Mouse (Mus musculus) cortical plate, adult 2 months (tissue): ENCODE measurements around the gene Gzmm. TPM values are rescaled to one million over a fixed set of nuclear protein-coding genes. Genes with fewer than 3 reads are reported as not detected.

Experiments used
- H3K27ac ChIP-seq: fragments of 200-500 bp; 2 replicates; pipeline ENCODE4 v1.5.1; 2012; ENCODE audit warnings: low read length, control low read depth, inconsistent platforms; ENCODE audit not compliant: insufficient read depth
- H3K4me1 ChIP-seq: fragments of 200-500 bp; 2 replicates; pipeline ENCODE4 v1.6.1; 2011; ENCODE audit warnings: low read length; ENCODE audit not compliant: control insufficient read depth, insufficient read depth
- H3K4me3 ChIP-seq: fragments of 200-500 bp; 2 replicates; pipeline ENCODE4 v1.5.1; 2011; ENCODE audit warnings: mild to moderate bottlenecking, low read length, control low read depth; ENCODE audit not compliant: insufficient read depth
- CTCF ChIP-seq: fragments of 200-500 bp; IDR thresholded peaks from 2 replicates; pipeline ENCODE4 v1.5.1; 2011; ENCODE audit warnings: mild to moderate bottlenecking, control low read depth, low read length; ENCODE audit not compliant: insufficient read depth; ENCODE audit errors: extremely low read depth
- POLR2A ChIP-seq: fragments of 200-500 bp; IDR thresholded peaks from 2 replicates; pipeline ENCODE4 v1.6.1; 2011; ENCODE audit warnings: mild to moderate bottlenecking, low read length, control low read depth; ENCODE audit not compliant: insufficient read depth; ENCODE audit errors: extremely low read depth
- polyA plus RNA-seq: library from polyadenylated mRNA; depleted of rRNA; stranded (reverse); fragments of >200 nt; gene quantifications from 2 replicates; pipeline ENCODE4 v1.2.3, GENCODE M21; 2012

The Gzmm gene
- polyA plus RNA-seq, 1 experiment = 1.1 TPM

DNA sequence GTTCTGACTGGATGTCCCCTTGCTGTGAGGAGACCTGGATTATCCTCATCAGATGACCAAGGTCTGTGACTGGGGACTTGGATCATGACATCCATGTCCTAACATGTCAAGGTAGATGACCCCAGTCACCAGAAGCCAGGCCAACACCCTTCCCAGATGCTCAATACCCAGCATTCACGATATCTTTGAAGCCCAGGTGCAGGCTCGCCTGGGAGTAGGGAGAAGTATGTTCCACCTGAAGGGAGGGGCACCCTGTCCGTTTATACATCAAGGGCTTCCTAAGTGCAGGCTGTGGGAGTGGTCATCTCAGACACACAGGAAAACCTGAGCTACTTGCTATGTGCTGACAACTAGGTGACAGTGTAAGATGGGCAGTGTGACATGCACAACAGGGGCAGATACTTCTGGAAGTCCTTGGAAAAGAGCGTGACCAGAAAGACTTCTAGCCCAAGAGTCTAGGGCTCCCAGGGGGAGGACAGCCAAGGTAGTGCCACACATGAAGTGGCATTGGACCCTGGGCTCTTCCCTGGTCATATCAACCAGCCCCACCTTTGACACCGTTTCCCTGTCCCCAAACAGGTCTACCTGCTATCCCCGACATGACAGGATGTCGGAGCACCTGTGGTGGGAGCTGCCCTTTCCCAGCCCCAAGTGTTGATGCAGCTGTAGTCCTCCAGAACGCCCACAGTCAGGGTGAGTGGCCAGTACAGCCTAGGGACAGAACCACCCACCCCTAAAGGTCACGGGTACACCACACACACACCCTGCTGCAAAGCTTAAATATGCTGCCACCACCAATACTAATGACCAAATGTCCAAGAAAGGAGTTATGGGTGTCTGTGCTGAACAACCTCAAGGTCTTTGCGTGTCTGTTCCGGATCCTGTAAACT lies 8.0 kb upstream of the Gzmm start:
- no peak for TF ChIP-seq POLR2A
- TF ChIP-seq CTCF = no peak
- H3K4me1 ChIP-seq = no peaks in the 10 kb centered on the region; the same call in 1 of the 2 replicates
- peak overlapping the region; percentile 25; the same call in 1 of the 2 replicates for H3K27ac ChIP-seq
- peak overlapping the region; percentile 33 for H3K4me3 ChIP-seq

DNA sequence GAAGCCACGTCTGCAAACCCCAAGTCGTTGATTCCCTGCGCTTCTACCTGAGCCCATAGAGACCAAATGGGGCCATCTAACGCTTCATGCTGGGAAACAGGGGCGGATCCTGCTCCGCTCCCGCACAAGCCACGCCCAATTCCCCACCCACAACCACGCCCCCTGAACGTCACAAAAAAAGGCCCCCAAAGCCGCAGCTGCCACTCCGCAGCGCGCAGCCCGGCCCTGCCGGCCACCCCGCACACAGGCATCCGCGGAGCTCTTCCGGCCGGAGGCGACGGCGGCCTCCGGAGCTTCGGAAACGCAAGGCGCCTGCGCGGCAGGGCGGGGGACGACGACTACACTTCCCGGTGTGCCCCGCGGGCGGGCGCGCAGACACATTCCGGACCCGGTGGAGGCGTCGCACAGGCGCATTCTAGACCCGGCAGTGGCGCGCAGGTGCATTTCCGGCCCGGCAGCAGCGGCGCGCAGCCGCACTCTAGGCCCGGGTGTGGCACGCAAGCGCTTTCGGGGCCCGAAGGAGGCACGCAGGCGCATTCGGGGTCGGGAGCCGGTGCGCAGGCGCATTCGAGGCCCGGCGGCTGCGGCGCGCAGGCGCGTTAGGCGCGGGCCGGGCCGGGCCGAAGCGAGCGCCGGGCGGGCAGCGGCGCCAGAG lies 7.1 kb upstream of the Gzmm start, which contains the start of gene Cdc34:
Gene Cdc34 (plus strand): TSS at position 605 of the 655 bp plus-strand sequence.
- peak within 1 kb of the TSS; percentile 25; the same call in 1 of the 2 replicates for H3K27ac ChIP-seq
- peak; percentile 79 for TF ChIP-seq POLR2A
- no peak for TF ChIP-seq CTCF

DNA sequence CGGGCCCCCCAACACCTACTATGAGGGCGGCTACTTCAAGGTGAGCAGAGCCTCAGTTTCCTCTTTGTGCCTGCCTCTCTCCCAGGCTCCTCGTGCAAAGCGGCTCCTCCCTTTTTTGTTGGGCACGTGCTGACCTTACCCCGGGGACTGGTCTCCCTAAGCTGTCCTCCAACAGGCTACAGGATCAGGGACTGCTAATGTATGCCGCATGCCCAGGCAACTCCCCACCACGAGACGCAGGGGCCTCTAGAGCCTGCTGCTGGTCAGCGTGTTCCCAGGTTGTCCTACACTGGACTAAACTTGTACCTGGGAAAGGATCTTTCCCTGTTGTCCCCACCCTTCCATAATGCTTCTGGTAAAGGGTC lies 6.3 kb upstream of the Gzmm start:
- Histone ChIP-seq H3K4me1 (no peaks in the 10 kb centered on the region; the same call in 1 of the 2 replicates), H3K4me3 (peak overlapping the region; percentile 94), H3K27ac (no peak overlapping the region)
- TF ChIP-seq POLR2A (no peak), CTCF (no peak)

More for the DNA sequence above, 7.1 kb upstream of the Gzmm start, which contains the start of gene Cdc34:
- Histone ChIP-seq H3K4me1 (no peaks in the 10 kb centered on the region; the same call in 1 of the 2 replicates), H3K4me3 (peak within 1 kb of the TSS; percentile 94)

DNA sequence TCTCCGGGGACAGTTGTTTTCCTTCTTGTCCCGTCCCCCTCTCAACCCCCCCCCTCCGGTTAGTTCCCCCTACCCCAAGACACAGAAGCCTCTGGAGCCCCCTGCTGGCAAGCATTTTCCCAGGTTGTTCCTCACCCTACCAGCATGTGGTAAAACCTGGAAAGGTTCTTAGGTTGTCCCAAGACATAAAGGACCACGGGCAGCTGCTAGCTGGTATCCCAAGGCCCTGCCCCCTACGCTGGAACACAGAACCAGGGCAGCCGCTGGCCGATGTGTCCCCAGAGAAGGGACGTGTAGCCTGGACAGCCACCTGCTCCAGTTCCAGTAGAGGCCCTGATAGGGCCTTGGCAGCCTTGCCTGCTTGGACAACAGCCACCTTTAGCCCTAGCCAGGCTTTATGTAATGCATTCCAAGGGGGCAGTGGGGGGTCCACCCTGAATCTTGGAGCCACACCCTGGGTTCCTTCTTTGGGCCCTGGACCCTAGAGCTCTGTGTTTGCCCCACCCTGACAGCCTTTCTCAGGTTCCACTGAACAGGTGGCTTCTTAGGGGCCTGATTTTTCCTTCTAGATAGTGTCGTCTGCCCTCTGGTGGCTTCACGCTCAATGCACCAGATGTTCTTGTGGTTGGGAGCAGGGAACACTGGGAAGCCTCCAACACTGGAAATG lies 5.8 kb upstream of the Gzmm start:
- H3K4me3 ChIP-seq = peak overlapping the region; percentile 94
- TF ChIP-seq CTCF = peak; percentile 47; the same call in 1 of the 2 replicates
- TF ChIP-seq POLR2A = no peak
- H3K27ac ChIP-seq = no peak overlapping the region
- no peaks in the 10 kb centered on the region; the same call in 1 of the 2 replicates for H3K4me1 ChIP-seq

DNA sequence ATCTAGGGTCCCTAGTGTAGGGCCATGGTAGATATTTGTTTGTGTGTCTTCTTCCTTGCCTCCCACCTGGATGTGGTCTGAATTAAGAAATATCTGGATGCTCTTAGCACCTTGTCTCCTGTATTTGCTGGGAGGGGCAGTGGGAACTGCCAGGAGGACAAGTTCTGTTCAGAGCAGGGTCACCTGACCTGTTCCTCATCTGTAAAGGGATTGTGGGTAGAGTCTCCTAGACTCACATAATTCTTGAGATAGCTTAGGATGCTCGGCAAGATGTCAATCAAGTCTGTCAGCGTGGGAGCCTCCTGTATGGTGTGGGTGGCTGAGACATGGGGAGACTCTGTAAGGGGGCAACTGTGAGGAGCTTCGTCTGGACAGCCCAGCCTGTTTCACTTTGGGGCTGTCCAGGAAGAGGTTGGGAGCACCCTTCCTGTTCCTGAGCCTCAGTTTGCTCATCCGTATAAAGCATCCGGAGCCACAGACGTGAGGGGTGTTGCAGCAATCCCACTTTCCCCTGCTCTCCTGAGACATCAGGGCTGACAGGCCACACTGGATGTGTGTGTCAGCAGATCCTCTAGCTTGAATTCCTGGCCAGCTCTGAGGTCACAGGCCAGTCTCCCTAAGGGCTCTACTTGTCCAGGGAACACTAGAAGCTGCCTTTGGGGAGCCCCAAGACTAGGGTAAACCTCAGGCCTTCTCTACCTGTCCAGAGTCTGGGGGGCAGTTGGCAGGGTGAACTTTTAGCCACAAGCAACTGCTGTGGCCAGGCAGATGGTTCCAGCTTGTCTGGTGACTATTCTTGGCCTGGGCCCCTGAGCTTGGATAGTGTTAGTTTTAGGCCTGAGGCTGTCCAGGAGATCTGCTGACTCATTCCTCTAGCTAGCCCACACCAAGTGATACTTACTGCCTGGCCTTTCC lies 4.8 kb upstream of the Gzmm start:
- Histone ChIP-seq H3K4me3 (peak overlapping the region; percentile 94; the same call in 1 of the 2 replicates), H3K4me1 (no peaks in the 10 kb centered on the region; the same call in 1 of the 2 replicates), H3K27ac (no peak overlapping the region)
- TF ChIP-seq POLR2A = no peak
- TF ChIP-seq CTCF = no peak

DNA sequence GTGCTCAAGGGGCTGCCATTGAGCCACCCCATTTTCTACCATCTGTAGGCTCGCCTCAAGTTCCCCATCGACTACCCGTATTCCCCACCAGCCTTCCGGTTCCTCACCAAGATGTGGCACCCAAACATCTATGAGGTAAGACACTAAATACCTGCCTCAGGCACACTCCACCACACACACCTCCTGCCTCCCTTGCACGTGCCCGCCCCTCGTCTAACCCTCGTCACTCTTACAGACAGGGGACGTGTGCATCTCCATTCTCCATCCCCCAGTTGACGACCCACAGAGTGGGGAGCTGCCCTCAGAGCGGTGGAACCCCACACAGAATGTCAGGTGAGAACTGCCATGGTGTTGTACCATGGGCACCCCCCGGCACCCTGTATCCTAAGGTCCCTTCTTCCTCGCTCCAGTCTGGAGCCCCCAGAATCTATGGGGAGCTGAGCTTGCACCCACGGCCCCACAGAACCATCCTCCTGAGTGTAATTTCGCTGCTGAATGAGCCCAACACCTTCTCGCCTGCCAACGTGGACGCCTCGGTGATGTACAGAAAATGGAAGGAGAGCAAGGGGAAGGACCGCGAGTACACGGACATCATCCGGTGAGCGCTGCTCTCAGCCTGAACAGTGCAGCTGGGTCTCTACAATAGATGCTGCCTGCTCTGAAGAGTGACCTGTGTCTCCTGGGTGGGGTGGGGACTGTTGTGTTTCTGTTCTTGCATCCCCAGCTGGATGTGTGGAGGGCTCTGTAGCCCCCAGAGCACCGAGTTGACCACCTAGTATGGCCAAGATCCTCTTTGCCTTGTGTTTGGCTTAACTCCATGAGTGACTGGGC lies 3.8 kb upstream of the Gzmm start:
- no peak overlapping the region; the same call in 1 of the 2 replicates for H3K4me3 ChIP-seq
- no peaks in the 10 kb centered on the region; the same call in 1 of the 2 replicates for H3K4me1 ChIP-seq
- TF ChIP-seq CTCF (no peak), POLR2A (no peak)
- no peak overlapping the region for H3K27ac ChIP-seq

DNA sequence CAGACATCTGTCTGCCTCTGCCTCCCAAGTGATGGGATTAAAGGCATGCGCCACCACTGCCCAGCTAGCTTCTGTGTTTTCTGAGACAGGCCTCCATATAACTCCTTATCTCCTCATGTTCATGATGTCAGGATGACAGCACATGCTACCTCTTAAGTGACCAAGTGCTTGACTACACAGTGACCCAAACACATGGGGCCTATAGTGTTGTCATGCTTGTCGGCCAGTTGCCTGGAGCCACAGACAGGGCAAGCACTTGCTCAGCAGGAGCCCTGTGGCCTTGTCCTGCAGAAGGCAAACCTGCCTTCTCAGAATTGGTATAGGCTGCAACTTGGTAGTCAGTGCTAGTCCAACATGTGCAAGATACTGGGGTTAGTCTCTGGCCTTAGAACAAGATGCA lies 2.6 kb upstream of the Gzmm start:
- Histone ChIP-seq H3K4me3 (no peak overlapping the region), H3K27ac (no peak overlapping the region), H3K4me1 (no peaks in the 10 kb centered on the region; the same call in 1 of the 2 replicates)
- TF ChIP-seq CTCF (no peak), POLR2A (no peak)

DNA sequence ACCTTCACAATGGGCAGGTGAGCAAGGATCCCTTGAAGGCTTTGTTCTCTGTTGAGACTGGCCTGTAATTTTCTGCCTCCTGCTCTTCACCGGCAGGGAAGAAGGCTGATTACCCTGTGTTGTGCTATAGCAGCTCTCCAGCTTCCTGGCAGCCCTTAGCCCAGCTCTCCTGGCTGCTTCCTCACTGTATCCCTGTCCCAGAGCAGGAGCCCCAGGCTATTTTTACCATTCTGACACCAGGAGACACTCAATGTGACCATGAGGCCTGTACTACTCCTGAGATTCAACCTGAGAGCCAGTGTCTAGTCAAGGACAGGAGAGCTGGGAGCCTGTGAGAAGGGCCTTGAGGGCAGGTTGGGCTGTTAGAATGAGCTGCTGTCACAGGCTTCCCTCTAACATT lies 2.1 kb upstream of the Gzmm start:
- no peak for TF ChIP-seq CTCF
- TF ChIP-seq POLR2A = no peak
- Histone ChIP-seq H3K4me1 (no peaks in the 10 kb centered on the region; the same call in 1 of the 2 replicates), H3K4me3 (no peak overlapping the region), H3K27ac (no peak overlapping the region)
